Mouse (Mus musculus): ENCODE measurements around the gene Pus3.
"Not testable (repeated sequence)": the region's sequence is repeated elsewhere in the genome, so short reads cannot be mapped to it uniquely, and the experiment has no call there.

The Pus3 gene

DNA sequence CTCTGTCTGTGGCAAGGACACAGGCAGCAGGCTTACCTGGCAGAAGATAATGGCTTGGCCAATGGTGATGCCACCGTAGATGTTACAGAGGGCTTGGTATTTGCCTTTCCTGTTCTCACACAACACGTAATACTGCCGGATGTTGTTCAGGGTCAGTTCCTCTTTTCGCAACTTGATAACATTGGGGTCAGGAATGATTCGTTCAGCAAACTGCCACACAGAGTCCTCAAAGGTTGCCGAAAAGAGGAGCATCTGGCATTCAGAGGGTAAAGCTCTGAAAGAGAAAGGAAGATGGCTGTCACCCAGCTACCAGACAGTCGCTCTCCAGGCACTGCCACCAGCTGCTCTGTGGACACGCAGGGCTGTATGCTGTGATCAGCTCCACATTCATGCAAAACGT is 11.7 kb upstream of the Pus3 start:
- no peak for DNase-seq

DNA sequence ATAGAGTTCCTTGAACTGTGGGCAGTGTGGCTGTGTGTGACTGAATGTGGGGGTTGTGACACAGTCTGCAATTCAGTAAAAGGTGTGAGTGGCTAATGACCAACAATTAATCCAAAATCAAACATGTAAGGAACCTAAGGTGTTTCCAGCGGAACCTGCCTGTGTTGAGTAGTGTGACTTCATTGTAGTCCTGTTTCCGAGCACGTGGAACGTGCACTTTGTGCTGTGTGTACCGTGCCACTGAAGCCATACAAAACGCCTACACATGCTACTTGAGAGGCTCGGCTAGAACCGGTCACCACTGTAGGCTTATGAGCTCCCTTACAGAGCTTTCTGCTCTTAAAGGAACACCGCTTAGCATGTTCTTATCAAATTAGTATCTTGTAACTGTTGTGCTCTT is 9.9 kb upstream of the Pus3 start:
- no peak for DNase-seq

DNA sequence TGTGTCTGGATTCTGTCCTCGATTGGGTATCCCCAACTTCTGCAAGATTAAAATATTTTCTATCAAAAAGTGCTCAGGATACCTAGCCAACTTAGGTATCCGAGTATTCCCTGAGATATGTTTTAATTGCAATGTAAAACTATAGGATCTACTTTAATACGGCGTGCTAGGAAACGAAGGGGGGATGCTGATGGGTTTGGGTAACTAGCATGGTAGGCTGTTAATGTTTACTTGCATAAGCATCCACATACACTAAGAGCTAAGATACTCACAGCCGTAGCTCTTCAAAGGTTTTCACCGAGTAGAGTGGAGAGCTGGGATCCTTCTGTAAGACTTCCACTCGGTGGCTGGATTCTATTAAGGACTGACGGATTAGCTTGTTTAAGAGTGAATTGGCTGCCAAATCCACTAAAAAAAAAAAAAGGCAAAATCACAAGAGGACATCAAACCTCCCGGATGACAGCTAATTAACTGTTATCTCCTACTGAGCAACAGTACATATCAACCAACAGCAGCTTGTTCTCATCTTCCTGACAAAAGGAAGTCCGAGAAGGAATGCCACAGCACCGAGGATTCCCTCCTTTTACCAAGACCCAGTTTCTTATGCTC is 1.8 kb upstream of the Pus3 start:
- no peak for DNase-seq

DNA sequence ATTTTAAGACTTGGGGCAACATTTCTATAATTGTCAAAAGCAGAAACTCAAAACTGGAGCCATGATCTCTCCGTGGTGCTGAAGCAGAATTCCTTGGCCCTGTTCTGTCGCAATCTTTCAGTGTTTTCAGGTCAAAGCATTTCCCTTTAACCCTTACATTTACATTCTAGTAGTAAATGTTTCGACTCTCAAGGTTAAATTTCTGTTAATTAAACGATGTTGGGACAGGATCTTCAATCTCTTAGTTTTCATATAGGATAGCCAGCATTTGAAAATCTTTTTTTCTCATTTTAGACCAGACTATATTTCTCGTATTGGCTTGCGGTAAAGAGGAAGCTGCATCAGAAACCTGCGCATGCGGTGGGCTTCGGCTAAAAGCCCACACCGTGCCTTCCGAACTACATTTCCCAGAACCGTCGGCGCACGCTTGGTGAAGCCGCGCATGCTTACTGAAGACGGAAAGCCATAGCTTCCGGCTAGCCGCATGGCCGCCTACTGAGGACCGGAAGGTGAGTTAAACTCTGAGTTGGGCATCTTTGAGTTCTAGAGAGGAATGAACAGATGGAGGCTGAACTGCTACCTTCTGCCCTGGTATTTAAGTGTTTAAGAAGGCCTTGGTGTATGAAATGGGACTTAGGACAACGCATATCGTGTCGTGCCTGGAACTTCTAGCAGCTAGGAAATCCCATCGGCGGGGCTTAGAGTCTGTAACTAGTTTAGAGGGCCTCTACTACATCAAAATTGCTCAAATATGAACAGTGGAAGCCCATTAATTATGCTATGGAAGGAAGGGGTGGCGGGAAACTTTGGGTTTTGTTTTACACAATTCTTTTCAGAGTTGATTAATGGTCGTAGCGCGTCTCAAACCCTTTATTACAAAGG is 855 bp downstream of the Pus3 start:
- peak; percentile 83 to 85 for DNase-seq

DNA sequence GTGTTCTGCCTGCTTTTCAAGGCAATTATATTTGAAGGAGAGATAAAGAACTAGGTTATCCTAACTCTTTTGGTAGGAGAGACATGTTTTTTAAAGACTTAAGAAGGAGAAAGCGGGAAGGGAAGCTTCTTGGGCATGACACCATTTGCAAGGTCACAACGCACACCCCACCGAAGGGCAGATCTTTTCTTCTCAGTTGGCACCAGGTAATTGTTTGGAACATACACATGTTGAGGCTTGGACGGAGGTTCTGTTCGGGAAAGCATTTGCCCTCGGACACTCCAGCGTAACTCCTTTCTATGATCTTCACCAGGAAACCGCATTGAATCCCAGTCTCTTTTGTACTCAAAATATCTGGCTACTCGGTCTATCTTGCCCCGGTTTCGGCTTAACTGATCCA is 2.7 kb downstream of the Pus3 start:
- DNase-seq = no peak

DNA sequence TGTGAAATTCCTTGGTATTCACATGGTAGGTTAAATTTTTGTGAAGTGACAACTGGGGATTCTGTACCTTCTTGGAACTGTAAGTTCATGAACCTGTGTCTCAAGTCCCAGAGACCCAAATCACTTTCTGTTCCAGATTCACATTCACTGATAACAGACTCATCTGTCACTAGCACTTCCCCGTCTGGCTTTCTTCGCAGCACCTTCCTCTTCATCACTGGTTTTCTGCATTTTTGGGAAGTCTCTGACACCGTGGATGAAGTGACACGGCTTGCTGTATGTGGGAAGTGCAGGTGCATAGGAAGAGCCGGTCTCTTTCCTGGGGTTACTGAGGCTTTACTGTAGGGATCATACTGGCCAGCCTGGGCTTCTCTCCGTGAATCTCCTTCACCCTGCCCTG is 3.2 kb downstream of the Pus3 start:
- DNase-seq = no peak

DNA sequence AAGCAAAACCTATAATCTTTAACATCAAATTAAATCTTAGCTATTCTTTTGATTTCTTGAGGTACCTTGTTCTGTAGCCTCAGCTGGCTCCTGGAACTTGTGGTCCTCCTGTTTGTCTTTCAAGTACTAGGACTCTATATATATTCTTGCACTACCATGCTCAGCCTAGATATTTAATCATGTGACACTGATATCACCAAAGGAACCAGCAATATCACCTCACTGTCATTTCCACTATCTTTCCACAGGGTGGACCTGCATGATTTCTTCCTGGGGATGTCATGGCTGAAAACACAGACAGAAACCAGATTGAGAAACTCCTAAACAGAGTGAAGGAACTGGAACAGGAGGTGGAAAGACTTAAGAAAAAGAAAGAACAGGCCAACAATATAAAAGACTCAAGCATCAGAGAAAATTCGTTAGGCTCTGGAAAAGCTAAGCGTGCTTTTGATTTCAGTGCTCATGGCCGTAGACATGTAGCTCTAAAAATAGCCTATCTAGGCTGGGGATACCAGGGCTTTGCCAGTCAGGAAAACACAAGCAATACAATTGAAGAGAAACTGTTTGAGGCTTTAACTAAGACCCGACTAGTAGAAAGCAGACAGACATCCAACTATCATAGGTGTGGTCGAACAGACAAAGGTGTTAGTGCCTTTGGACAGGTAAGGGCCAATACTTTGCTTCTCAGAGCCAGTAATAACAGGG is 6.3 kb downstream of the Pus3 start:
- DNase-seq = no peak

DNA sequence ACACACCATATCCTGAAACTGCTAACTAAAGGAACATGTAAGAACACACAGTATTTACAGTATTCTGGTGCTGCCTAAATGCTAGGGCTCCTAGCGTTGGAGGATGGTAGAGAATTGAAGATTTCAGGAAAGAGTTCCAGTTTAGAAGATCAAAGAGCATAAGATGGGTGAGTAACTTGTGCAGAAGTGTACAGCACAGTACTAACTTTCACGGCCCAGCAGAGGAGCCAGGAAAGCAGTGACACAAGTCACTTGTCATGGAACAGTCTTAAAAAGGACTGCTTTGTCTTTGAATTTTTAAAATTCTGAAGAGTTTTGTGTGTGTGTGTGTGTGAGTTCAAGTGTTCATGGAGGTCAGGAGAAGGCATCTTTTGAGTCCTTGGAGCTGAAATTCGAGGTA is 9.6 kb downstream of the Pus3 start:
- no peak for DNase-seq

DNA sequence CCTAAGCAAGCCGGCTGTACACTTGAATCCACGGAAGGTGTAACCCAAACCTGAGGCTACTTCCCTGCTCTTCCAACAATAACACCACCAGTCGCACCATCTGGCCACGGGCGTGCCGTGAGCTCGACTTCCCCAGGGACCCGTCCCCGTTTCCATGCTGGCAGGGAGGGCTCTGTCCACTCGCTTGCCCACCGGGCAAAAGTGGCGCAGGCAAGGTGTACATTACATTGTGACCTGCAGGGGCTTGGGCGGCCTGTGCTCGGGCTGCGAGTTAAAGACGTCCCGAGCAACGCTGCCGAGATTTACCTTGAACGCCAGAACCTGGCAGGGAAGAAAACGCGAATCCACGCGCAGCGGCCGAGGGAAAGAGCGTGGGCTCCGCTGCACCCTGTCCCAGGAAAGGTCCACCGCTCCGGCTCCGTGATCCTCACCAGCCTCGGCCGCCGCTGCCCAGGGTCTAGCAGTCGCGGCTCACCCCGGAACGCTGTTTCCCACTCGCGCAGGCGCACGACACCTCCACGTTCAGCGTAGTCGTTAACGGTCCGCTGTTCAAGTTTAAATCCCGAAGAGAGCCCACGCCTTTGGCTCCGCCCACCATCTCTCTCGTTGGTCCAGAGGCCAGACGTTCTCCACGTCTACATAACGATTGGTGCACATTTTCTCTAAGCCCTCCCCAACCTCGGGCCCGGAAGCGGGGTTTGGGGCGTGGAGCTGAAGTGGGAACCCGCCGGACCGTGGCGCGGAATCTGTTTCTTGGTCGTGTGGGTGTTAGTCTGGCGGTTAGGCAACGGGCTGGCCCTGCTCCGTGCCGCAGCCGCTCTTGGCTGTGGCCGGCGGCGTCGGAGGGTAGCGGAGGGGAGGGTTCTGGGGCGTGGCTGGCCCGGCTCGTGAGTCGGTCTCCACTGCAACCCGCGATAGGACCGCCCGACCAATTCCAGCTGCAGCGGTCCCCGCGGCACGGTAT is 11.5 kb downstream of the Pus3 start, which contains the start of the genes Pate2 and Hyls1:
Gene Pate2 (plus strand): TSS at position 714 of the 964 bp plus-strand sequence.
Gene Hyls1 (minus strand): TSS at position 828 of the 964 bp plus-strand sequence.
- DNase-seq = peak; percentile 97

DNA sequence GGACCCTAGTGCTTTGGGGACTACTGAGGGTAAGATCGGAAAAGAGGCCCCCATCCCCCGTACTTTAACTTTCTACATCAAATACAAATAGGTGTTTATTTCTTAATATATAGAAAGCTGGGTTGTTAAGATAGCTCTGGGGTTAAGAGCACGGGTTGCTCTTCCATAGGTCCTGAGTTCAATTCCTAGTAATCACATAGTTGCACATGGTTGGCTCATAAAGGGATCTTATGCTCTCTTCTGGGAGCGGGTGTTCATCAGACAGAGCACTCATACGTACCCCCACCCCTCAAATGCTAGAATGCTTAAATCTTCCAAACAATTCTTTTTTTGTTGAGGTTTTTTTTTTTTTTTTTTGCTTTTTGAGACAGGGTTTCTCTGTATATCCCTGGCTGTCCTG is 12.3 kb downstream of the Pus3 start:
- no peak for DNase-seq

DNA sequence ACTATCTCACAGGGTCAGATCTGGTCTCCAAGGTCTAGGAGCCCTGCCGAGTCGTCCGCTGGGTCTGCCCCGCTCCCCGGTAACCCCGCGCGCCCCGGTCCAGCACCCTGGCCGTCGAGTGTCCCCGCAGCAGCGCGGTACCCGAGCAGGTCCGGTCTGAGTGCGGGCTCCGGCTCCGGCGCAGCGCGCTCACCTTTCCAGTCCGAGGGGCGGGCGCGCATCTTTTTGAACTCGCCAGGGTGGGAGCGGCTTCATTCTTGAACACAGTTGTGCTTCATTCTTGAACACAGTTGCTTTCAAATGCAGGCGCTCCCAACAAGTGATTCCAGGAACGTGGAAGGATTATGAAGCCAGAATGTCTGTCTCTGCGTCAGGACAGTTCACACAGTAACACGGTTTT is 16.0 kb downstream of the Pus3 start:
- DNase-seq = peak in 1 of 2 experiments; percentile 2

DNA sequence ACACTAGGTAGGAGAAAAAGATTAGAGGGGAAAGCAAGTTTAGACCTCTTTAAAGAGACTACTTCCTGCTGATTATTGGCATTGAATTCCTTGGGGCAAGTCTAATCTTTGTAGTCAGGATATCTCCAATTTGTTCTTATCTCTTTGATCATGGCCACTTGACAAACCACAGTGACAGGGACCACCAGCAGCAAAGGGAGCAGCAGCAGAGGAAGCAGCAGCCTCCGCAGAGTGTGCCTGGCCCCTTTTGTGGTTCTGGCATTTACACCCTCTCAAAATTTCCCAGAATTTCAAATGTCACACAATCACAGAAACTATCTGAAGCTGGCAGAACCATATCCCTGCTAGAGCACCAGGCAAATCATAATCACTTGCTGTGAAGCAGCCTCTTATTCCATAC is 29.3 kb downstream of the Pus3 start:
- DNase-seq = no peak

DNA sequence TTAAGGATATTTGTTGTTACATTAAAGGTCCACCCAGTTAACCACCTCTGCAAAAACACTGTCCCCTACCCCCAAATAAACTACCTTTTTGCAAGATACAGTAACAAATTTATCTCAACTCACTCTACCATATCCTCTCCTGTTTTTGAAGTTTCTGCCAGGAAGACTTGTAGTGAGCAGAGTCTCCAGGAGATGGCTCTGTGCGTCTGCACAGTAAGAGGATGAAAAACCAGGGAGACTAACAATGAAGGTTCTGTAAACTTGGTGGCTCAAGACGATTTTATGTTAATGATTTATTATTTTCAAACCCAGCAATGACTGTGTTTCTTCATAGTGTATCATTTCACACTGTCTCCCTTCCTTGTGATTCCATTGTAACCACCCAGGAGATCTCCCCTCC is 34.5 kb downstream of the Pus3 start:
- DNase-seq = peak; percentile 14 to 69

DNA sequence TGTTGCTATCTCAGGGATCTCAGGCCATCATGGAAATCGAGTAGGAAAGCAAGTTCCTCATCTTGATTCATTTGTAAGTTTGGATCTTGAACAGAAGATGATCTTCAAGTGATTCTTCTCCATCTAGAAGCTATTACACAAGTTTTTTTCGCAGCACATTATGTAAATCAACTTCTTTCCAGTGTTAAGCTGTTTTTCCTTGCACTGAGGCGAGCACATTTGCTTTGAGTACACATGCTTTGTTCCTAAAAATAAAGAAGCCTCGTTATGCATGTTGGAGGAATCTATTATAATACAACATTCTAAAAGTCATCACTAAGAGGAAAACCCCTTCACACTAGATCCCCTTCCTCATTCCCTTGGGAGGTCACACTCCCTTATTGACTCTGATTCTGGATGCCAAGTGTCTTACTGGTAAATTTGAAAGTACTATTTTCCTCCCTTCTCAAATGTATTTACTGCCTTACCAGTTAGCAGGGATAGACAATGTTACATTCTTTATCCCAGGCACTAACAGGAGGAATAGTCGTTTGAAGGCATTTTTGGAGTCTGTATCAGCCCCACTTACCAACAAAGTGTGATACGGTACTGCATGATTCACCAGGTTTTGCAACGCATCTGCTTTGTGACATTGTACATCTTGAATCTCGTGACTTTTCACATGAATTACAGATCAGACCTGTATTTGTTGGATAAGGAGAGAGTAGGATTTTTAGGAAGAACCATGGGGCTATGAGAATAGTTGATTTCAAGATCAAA is 49.4 kb downstream of the Pus3 start:
- no peak for DNase-seq

DNA sequence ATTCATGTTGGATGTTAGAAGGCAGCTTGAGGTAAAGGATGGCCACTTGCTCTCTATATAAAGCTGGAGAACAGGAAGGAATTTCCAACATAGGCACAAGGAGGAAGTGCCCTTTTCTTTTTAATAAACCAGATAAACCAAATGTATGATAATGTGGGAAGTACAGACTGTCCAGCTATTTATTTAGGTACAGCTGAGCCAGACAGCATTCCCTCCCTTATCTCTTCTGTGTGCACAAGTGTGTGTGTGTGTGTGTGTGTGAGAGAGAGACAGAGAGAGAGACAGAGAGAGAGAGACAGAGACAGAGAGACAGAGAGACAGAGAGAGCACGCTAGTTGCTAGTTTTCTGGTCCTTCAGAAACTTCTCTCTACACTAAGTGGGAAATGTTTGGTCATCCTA is 53.4 kb downstream of the Pus3 start, which contains the start of gene Pate4:
Gene Pate4 (minus strand): TSS at position 101 of the 400 bp plus-strand sequence.
- DNase-seq = no peak

DNA sequence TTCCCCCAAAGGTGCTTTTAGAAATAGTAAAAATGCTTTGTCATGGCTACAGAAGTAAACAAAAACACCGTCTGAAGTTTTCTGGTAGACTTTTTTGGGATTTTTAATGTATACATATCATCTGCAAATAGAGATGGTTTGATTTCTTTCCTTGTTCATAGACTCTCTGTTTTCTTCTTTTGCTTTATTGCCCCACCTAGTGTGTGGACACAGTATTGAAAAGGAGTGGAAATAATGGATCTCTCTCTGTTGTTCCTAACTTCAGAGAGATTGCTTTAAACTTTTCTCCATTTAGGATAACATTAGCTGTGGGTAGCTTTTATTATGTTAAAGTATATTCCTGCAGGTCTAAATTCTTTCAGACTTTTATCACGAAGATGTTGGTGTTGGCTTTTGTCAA is 55.6 kb downstream of the Pus3 start:
- DNase-seq = no peak

DNA sequence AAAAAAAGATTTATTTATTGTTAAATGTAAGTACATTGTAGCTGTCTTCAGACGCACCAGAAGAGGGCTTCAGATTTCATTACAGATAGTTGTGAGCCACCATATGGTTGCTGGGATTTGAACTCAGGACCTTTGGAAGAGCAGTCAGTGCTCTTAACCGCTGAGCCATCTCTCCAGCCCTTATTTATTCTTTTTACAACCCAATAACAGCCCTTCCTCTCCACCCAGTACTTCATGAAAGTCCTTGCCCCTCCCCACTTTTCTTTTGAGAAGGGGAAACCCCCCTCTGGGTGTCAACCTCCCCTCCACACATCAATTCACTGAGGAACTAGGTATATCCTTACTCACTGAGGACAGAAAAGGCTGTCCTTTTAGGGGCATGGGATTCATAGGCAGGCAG is 58.4 kb downstream of the Pus3 start:
- DNase-seq = not testable (repeated sequence)
